Mouse (Mus musculus): ENCODE results near the gene Snx6. TPM values are rescaled to one million over a fixed set of nuclear protein-coding genes. Genes with fewer than 3 reads are reported as not detected.

Snx6 gene
- 11.4 and 11.9 TPM in 2 replicates for polyA plus RNA-seq (2012)

DNA sequence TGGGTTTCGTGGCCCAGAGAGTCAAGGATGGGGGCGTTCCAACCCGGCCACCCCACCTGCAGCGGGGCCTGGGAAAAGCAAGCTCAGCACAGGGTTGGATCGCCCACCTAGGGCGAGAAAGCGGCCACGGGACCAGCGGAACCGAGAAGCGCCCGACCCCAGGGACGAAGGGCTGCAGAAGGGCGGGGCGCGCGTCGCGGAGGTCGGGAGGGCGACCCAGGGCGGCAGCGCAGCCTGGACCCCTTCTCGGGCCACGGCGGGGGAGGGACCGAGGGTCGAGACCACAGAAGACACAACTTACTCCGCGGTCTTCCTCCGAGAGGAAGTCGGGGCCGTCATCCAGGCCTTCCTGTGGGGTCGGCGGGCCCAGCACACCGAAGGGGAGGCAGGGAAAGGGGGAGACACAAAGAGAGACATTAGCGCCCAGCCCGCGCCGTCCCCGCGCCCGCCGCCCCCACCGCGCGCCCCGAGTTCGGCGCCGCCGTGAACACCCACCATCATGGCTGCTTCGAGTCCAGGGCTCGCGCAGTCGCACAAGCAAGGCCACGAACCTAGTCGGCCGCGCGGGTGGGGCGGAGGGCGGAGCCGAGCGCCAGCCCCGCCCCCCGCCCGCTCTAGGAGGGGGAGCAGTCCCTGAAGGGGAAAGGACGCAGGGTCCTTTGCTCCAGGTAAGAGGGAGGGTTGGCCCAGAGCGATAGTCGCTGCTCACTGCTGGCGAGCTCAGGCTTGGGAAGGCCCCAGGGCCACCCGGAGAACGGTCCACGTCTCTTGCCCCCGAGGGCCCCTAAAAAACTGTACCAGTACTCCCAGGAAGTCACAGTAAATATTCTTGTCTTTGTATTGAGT, at the start of gene Snx6:
Gene Snx6, minus strand, starts transcription at position 551 of the 846 bp plus-strand sequence.

Other genes starting within 250 kb of the Snx6 start
- gene Sptssa, start 139.1 kb downstream of the Snx6 start, polyA plus RNA-seq (2012) = 26.8 and 28.4 TPM in 2 replicates
- gene Eapp, start 99.8 kb downstream of the Snx6 start, polyA plus RNA-seq (2012) = 56.5 and 87.7 TPM in 2 replicates
- gene Cfl2, start 67.2 kb upstream of the Snx6 start, polyA plus RNA-seq (2012) = 3.1 and 3.4 TPM in 2 replicates
- gene Gm20403, start 190.8 kb upstream of the Snx6 start, polyA plus RNA-seq (2012) = 0.70 and 0.71 TPM in 2 replicates
- 30.5 and 32.0 TPM in 2 replicates for gene Baz1a, start 218.6 kb upstream of the Snx6 start, polyA plus RNA-seq (2012)

Measured in megakaryocyte-erythroid progenitor cell, adult 5 weeks (primary cell).